Mouse (Mus musculus) ES-Bruce4 (cell line): ENCODE data around the gene Ank3.

Source experiments
- CTCF ChIP-seq: IDR thresholded peaks from one replicate; pipeline ENCODE4 v1.8.1; 2011; ENCODE audit warnings: low read depth, low read length
- EP300 ChIP-seq: IDR thresholded peaks from 2 replicates; pipeline ENCODE4 v1.6.1; 2011; ENCODE audit warnings: low read depth, low read length; ENCODE audit not compliant: insufficient read depth
- POLR2A ChIP-seq: IDR thresholded peaks from one replicate; pipeline ENCODE4 v1.8.1; 2011; ENCODE audit warnings: low read length; ENCODE audit not compliant: insufficient read depth

DNA sequence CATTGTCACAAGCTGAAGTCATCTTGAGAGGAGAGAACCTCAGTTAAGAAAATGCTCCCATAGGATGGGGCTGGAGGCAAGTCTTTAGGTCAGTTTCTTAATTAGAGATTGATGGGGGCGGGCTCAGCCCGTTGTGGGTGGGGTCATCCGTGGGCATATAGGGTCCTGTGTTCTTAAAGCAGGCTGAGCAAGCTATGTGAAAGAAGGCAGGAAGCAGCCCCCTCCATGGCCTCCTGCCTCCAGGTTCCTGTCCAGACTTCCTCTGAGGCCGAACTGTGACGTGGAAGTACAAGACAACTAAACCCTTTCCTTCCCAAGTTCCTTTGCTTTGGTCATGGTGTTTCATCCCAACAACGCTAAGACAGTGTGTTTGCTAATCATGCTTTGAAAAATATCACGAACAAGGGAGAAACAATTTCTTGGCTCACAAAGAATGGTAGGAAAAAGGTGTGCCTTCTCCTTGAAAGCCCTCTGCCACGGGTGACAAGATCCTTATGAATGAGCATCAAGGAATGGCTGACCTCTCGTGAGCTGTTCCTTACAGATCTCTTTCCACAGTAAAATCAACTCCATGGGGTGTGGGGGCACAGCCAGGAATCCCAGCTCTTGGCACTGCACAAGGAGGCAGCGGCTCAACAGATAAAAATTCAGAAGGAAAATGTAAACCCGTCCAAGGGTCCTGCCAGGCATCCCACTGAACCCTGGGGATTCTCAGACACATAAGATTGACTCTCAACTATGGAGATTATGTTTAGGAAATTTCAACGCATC lies 47.3 kb upstream of the Ank3 start:
- TF ChIP-seq CTCF (no peak), POLR2A (no peak), EP300 (no peak)
